Mouse (Mus musculus): ENCODE measurements around the gene Milr1.

DNA sequence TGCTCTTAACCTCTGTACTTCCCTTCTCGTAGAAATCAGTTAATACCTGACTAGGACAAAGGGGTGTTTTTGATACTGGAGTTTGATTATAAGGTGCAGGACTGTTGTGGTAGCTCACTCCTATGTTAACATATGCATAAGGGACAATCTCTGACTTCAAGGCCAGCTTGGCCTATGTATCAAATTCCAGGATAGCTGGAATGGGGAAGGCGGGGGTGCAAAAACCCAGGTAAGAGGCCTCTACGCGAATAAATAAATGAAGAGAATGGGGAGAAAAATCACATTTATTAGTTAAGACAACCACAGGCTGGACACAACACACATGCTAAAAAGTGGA, 29.0 kb downstream of the Milr1 start:
- TF ChIP-seq CTCF (IDR thresholded peaks at IDR 0.05), result no peak
- no peak for TF ChIP-seq POLR2A (IDR thresholded peaks at IDR 0.05; ENCODE audit: insufficient read depth, low read depth, low read length)
- TF ChIP-seq EP300 (IDR thresholded peaks at IDR 0.05; ENCODE audit: insufficient read depth, low read depth, low read length), result no peak

Measured in heart, adult 2 months (tissue).